Mouse (Mus musculus): ENCODE measurements around the gene Ccdc66. TPM values are rescaled to one million over a fixed set of nuclear protein-coding genes. Genes with fewer than 3 reads are reported as not detected.

The Ccdc66 gene
- polyA plus RNA-seq, 1 experiment from 2014 or later = 8.0 TPM

Other genes with a start within 250 kb of the Ccdc66 start
- 13.6 and 13.8 TPM in 2 replicates for gene Fam208a, start 79.6 kb downstream of the Ccdc66 start, polyA plus RNA-seq (2014; fragmentation: Nextera tagmentation; extraction: Ambion mirVana)
- 2.7 and 3.2 TPM in 2 replicates for gene Erc2, start 114.0 kb upstream of the Ccdc66 start, polyA plus RNA-seq (2014; fragmentation: Nextera tagmentation; extraction: Ambion mirVana)

Data from heart, embryonic 14.5 days (tissue).